Mouse (Mus musculus) R1 (cell line): Measurements from ENCODE around the gene Pcsk4.
"Not testable (repeated sequence)": the region's sequence is repeated elsewhere in the genome, so short reads cannot be mapped to it uniquely, and the experiment has no call there.

Experiments used
- DNase-seq: peaks from one replicate; pipeline ENCODE4 v3.0.0-alpha.2; 2018; ENCODE audit warnings: low read depth, low spot score

The Pcsk4 gene

DNA sequence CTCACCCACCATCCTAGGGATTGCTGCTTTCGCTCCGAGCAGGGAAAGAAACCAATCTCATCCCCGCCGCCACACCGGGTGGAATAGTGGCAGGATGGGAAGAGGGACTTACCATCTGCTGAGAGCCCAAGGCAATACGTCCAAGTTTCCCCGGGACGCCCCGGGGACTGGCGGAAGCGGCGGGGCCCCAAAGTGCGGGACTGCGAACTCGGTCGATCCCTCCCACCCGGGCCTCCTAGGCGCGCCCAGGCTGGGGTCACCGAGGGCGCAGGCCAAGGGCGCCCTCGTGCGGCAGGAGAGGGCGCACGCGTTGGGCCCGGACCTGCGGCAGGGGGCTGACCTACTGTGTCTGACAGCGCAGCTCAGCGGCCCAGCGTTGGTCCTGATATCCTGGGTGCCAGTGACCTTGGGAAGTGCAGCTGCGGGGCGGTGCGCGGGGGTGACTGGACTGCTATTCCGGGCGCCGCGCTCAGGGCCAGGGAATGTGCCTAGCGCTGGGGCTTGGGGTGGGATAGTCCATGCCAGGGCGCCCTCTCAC, 19.0 kb upstream of the Pcsk4 start, which contains the start of gene Adamtsl5:
Adamtsl5 (minus strand) TSS at position 169 of the 538 bp plus-strand sequence.
- DNase-seq: peak; percentile 75

GRCm38 (mm10) chr10:80347514-80347967, 18.2 kb upstream of the Pcsk4 start:
- DNase-seq: no peak

- DNase-seq: not testable (repeated sequence)
Observed at GRCm38 (mm10) chr10:80345929-80346328, 16.6 kb upstream of the Pcsk4 start.

GRCm38 (mm10) chr10:80345122-80345521, 15.8 kb upstream of the Pcsk4 start:
- no peak for DNase-seq

GRCm38 (mm10) chr10:80344131-80344661, 14.9 kb upstream of the Pcsk4 start:
- DNase-seq: peak; percentile 75

DNA sequence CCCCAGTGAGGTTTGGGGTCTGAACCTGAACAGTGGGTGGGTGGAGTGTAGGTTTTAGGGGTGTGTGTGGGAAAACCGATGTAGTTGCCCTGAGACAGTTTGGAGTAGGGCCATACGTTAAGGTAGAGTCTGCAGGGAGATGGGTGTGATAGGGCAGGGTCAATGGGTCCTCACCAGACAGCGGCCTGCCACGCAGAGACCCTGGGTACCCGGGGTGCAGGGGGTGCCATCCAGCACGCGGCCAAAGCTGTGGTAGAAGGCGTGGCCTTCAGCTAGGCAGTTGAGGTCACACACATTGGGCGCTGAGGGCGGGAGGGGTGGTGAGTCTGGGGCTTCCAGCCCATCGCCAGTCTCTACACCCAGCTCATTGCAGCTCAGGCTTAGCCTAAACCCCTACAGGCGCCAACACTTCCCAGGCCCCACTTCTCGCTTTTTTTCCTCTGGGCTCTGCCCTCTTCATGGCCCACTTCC, 14.2 kb upstream of the Pcsk4 start:
- no peak for DNase-seq

DNA sequence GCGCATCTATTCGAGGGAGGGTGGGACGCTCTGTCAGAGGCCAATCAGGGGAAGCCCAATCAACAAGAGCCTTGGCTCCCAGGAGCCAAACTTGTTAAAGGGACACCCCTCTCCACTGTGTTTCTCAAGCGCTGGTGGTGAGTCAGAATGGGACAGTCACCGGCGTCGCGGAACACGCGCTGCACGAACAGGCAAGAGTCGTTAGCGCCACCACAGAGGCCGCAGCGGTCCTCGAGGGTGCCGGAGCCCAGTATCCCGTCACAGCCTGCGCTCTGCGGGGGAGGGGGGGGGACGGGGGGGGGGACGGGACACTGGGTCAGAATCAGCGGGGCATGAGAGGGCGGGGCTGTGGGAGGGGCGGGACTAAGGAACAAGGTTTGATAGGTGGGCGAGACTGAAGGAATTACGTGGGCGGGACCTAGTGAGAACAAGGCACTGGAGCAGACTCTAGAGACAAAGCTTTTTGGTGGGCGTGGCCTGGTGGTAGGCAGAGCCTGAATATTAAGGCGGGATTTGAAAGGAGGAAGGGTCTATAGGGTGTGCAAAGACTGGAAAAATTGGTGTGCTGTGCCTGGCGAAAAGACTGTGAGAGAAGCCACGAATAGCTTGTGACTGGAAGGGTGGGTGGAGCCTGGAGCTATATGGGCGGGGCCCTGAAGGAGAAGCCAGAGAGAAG, 13.6 kb upstream of the Pcsk4 start:
- peak; percentile 98 for DNase-seq

- no peak for DNase-seq
Observed at GRCm38 (mm10) chr10:80342305-80342748, 13.0 kb upstream of the Pcsk4 start.

DNA sequence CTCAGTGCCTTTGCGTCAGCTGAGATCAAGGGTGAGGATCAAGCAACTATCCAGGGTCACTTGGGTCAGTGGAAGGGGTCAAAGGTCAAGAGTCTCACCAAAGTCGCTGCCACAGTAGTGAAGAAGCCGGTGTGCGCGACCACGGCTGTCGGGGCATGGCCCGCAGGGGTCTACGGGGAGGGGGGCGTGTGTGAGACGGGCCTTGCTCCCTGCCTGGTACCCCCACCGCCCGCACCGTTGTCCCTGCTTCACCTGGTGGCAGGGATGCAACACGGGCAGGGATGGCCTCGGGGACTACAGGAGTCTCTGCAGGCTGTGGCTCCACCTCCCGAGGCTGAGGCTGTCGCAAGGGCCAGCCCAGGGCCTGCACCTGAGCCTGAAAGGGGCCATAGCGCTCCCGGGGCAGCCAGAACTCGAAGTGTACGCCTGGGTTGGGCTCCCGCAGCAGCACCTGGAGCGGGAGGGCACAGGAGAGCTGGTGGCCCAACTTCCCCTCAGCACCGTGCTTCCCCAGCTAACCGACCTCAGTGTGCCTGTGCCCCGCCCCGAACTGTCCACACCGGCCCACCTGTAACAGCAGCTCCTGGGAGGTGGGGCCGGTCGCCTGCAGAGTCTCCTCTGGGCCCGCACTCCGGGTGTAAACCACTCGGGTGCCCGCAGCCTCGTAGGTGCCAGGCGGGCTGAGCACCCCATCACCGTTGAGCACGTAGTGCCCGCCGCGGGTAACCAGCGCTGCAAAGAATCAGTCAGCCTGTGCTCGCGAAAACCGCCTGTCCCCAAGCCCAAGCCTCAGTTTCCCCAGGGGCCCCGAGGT, 12.4 kb upstream of the Pcsk4 start:
- DNase-seq: no peak

DNA sequence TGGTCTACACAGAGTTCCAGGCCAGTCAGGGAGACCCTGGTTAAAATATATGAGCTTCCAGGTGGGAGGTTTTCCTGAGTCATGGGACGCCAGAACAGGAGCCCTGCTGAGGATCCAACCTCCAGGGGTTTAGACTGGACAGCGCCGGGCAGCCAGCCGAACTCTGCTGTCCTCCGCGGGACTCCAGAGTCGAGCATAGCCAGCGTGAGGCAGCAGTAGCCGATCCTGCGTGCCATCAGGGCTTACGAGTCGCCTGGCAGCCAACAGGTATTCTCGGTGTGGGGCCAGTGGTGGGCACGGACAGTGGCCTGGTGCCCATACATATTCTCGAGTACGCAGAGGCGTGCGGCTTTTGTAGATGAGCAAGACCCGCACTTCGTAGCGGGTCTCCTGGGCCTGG, 11.7 kb upstream of the Pcsk4 start:
- no peak for DNase-seq

DNA sequence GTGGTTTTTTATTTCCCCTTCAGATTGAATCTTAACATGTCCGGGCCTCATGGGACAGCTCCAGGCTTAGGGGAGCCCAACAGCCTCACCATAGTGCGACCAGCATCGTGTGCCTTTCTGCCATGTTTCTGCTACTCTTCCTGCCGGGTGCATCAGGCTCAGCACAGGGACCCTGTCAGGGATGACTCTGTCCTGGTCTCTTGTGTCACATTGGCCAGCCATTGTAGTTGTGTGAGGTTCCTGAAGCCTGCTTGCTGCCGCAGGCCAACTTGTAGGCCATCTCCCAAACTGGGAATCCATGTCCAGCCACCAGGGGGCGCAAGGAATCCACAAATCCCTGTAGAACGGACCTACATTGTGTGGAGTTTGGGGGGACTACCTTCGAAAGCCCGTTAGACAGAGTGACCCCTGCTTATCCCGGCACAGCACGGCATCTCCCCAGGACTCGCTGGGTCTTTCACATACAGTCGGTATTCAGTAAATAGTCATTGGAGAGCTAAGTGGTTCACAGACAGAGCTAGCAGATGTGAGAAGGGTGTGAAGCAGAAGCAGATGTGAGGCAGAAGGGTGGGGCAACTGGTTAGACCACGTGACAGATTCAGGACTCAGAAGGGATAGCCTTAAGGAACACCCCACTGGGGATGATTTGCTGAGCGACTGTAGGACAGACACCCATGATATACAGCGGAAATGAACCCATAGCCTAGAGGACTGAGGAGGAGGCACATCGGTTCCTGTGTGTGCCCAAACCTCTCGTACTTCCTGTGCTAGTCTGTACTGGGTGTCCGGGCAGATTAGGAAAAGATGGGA, 10.8 kb upstream of the Pcsk4 start:
- DNase-seq: peak; percentile 92

DNA sequence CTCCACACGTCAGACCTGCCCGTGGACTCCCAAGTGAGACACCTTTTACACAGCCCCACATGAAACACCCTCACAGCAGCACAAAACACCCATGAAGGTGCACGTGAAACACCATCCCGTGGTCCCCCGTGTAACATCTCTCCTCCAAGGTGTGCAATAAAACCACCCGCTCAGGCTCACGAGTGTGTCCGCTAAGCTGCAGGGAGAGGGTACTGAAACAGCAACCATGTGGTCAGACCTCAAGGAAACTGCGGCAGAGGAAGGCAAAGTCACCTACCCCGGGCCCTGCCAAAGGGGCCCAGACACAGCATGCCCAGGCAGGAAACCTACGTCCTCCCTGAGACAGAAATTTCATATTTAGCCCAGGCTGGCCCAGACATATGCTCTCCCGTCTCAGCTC, 7.0 kb upstream of the Pcsk4 start:
- DNase-seq: no peak

DNA sequence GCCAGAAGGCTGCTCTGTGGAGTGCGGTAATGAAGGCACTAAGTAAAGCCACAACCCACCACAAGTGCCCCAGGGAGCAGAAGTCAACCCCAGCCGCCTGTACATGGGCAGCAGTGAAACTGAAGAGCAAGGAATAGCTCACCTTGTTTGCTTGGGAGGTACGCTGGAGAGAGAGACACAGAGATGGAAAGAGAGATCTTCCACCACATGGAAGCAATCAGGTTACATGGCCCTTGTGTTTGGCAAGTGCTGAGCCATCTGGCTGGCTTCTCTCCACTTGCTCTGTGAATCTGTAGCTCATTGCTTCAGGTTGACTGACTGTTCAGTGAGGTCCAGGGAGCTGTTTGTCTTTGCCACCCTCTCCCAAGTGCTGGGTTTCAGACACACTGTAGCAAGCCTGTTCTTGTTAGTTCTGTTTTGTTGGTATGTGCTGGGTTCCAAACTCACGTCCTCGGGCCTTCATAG, 3.3 kb upstream of the Pcsk4 start:
- no peak for DNase-seq

GRCm38 (mm10) chr10:80331636-80332524, 2.6 kb upstream of the Pcsk4 start:
- DNase-seq: no peak

- no peak for DNase-seq
Observed at GRCm38 (mm10) chr10:80330888-80331287, 1.6 kb upstream of the Pcsk4 start.

- no peak for DNase-seq
Observed at GRCm38 (mm10) chr10:80330084-80330483, 786 bp upstream of the Pcsk4 start.

- DNase-seq: no peak
Observed at GRCm38 (mm10) chr10:80325045-80325444, 4.3 kb downstream of the Pcsk4 start.

DNA sequence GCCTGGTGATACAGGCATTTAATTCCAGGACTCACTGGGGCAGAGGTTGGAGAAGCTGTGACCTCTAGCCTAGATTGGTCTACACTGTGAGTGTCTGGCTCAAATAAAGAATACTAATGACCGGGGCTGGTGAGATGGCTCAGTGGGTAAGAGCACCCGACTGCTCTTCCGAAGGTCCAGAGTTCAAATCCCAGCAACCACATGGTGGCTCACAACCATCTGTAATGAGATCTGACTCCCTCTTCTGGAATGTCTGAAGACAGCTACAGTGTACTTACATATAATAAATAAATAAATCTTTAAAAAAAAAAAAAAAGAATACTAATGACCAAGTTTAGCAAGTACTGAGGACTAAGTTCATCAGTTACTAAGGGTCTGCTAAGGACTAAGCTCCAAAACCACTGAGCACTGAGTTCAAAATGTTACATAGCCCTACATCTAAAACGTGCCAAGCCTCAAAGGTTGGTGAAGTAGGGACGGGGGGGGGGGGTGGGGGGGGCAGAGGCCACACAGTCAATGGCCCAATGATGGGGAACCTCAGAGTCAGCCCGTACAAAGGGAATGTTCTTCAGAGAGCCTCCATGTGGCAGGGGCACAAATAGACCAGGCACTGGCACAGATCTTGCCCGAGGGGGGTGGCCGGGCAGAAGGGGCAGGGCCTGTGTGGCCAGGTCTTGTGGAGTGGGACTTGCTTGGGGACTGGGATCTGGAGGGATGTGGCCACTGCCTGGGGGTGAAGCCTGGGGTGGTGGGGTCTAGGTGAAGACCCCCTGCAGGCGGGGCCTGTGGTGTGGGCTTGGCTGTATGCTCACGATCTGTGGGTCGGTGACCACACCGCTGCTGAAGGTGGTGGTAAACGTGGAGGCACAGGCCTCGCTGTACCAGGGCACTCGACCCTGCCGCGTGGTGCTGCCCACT, 4.9 kb downstream of the Pcsk4 start:
- DNase-seq: no peak
